Mouse (Mus musculus): Measurements from ENCODE around the gene Brsk2.

Gene Brsk2

DNA sequence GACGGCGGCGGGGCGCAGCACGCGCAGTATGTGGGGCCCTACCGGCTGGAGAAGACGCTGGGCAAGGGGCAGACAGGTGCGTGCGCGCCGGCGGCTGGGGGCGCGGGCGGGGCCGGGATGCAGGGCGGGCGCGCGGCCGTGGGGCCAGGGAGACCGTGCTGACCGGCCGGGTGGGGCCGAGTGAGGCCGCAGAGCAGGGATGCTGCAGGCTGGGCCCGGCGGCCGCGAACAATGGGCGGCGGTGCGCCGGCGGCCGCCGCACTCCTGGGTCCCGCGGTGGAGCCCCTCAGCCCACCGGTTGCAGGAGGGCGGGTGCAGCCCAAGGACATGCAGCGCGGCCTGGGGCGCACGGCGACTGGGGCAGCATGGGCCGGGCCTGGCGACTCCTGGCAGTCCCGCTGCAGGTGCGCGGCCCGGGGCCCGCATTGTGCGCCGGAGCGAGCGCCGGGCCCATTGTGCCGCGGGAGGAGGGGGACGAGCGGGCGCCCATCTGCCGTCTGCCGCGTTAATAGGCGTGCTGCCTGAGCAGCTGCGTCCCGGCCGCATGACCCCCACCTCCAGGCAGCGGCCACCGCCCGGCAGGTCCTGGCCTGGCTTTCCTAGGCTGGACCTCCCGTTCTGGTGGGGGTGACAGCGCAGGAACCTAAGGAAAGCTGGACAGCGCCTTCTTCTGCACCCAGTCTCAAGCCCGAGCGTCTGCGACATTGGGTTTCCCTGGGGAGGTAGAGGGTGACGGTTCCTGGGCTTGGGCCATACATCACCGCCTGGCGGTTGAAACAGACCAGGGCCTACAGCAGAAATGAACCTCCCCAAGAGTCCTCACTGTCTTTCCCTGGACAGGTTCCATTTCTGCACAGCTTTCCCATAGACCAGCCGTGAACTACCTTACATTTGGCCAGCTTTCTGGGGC lies 808 bp downstream of the Brsk2 start:
- Histone ChIP-seq H3K4me1 (replicated peaks; ENCODE audit: low read depth, low read length) (peaks cover 18% of the 10 kb centered on the region), H3K27me3 (ENCODE audit: insufficient read depth, low read length) (peaks cover 76% of the 10 kb centered on the region), H3K4me3 (replicated peaks; ENCODE audit: low read length) (peak overlapping the region; percentile 84), H3K36me3 (ENCODE audit: insufficient read depth, low read length) (no peaks in the 10 kb centered on the region), H3K9me3 (ENCODE audit: low read length) (no peaks in the 10 kb centered on the region)
- TF ChIP-seq NANOG (IDR thresholded peaks at IDR 0.05; ENCODE audit: borderline replicate concordance, low read length) (no peak), CTCF (conservative IDR thresholded peaks at IDR 0.05; ENCODE audit: low read length) (0 out of 2 replicates have a peak, but pooled peaks have one; percentile 13)

GRCm38 (mm10) chr7:141951821-141952220 lies 2.3 kb downstream of the Brsk2 start:
- Histone ChIP-seq H3K36me3 (ENCODE audit: insufficient read depth, low read length) (no peaks in the 10 kb centered on the region), H3K4me3 (replicated peaks; ENCODE audit: low read length) (no peak overlapping the region), H3K27me3 (ENCODE audit: insufficient read depth, low read length) (peaks cover 79% of the 10 kb centered on the region), H3K9me3 (ENCODE audit: low read length) (no peaks in the 10 kb centered on the region), H3K4me1 (replicated peaks; ENCODE audit: low read depth, low read length) (peaks cover 14% of the 10 kb centered on the region)
- TF ChIP-seq CTCF (conservative IDR thresholded peaks at IDR 0.05; ENCODE audit: low read length) (no peak), NANOG (IDR thresholded peaks at IDR 0.05; ENCODE audit: borderline replicate concordance, low read length) (no peak), POU5F1 (IDR thresholded peaks at IDR 0.05; ENCODE audit: borderline replicate concordance, low read length) (no peak)

GRCm38 (mm10) chr7:141952920-141953319 lies 3.4 kb downstream of the Brsk2 start:
- H3K9me3 ChIP-seq (ENCODE audit: low read length): no peaks in the 10 kb centered on the region
- no peaks in the 10 kb centered on the region for H3K36me3 ChIP-seq (ENCODE audit: insufficient read depth, low read length)
- peaks cover 78% of the 10 kb centered on the region for H3K27me3 ChIP-seq (ENCODE audit: insufficient read depth, low read length)
- no peak overlapping the region for H3K4me3 ChIP-seq (replicated peaks; ENCODE audit: low read length)
- TF ChIP-seq POU5F1 (IDR thresholded peaks at IDR 0.05; ENCODE audit: borderline replicate concordance, low read length): no peak
- TF ChIP-seq CTCF (conservative IDR thresholded peaks at IDR 0.05; ENCODE audit: low read length): no peak
- no peak for TF ChIP-seq NANOG (IDR thresholded peaks at IDR 0.05; ENCODE audit: borderline replicate concordance, low read length)
- H3K4me1 ChIP-seq (replicated peaks; ENCODE audit: low read depth, low read length): peaks cover 14% of the 10 kb centered on the region

DNA sequence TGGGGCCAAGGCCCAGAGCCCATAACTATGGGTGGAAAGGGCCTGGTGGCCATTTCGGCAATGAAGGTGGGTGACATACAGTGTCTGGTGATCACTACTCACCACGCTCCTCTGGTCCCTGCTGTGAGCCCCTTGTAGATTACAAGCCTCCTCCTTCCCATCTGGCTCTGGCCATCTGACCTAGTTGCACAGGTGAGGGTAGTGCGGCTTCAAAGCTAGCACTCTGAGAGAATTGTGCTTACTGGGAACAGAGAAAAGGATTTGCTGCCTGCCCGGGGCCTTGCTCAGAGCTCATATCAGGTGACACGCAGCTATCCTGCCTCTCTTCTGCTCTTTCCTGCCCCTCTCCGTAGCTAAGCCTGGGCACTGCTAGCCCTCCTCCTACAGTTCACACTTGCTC lies 4.1 kb downstream of the Brsk2 start:
- H3K4me3 ChIP-seq (replicated peaks; ENCODE audit: low read length): no peak overlapping the region
- no peaks in the 10 kb centered on the region for H3K9me3 ChIP-seq (ENCODE audit: low read length)
- peaks cover 12% of the 10 kb centered on the region for H3K4me1 ChIP-seq (replicated peaks; ENCODE audit: low read depth, low read length)
- TF ChIP-seq CTCF (conservative IDR thresholded peaks at IDR 0.05; ENCODE audit: low read length) (no peak), POU5F1 (IDR thresholded peaks at IDR 0.05; ENCODE audit: borderline replicate concordance, low read length) (no peak), NANOG (IDR thresholded peaks at IDR 0.05; ENCODE audit: borderline replicate concordance, low read length) (no peak)
- H3K27me3 ChIP-seq (ENCODE audit: insufficient read depth, low read length): peaks cover 71% of the 10 kb centered on the region
- no peaks in the 10 kb centered on the region for H3K36me3 ChIP-seq (ENCODE audit: insufficient read depth, low read length)

- peaks cover 4% of the 10 kb centered on the region for H3K4me1 ChIP-seq (replicated peaks; ENCODE audit: low read depth, low read length)
- H3K36me3 ChIP-seq (ENCODE audit: insufficient read depth, low read length): no peaks in the 10 kb centered on the region
- H3K9me3 ChIP-seq (ENCODE audit: low read length): no peaks in the 10 kb centered on the region
- H3K4me3 ChIP-seq (replicated peaks; ENCODE audit: low read length): no peak overlapping the region
- TF ChIP-seq POU5F1 (IDR thresholded peaks at IDR 0.05; ENCODE audit: borderline replicate concordance, low read length) (no peak), NANOG (IDR thresholded peaks at IDR 0.05; ENCODE audit: borderline replicate concordance, low read length) (no peak), CTCF (conservative IDR thresholded peaks at IDR 0.05; ENCODE audit: low read length) (no peak)
- H3K27me3 ChIP-seq (ENCODE audit: insufficient read depth, low read length): peaks cover 58% of the 10 kb centered on the region
These were observed 6.1 kb downstream of the Brsk2 start for GRCm38 (mm10) chr7:141955565-141956173.

DNA sequence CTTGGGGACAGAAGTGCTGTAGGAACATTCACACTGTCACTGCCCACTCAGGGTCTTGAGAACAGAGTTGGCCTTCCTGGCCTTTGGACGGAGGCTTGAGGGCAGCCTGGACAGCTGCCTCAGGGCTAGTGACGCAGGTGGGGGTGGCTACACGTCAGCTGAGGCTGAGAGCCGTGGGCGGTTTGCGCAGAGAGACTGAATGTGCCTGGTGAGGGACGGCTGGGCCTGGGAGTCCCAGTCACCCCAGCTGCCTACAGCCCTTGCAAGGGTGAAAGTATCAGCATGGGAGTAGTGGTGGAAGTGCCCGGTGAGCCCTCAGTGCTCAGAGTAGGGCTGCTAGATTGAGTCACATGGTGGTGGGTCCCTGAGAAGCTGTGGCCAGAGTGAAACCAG lies 6.6 kb downstream of the Brsk2 start:
- H3K27me3 ChIP-seq (ENCODE audit: insufficient read depth, low read length): peaks cover 53% of the 10 kb centered on the region
- no peaks in the 10 kb centered on the region for H3K9me3 ChIP-seq (ENCODE audit: low read length)
- no peaks in the 10 kb centered on the region for H3K36me3 ChIP-seq (ENCODE audit: insufficient read depth, low read length)
- no peaks in the 10 kb centered on the region for H3K4me1 ChIP-seq (replicated peaks; ENCODE audit: low read depth, low read length)
- no peak for TF ChIP-seq NANOG (IDR thresholded peaks at IDR 0.05; ENCODE audit: borderline replicate concordance, low read length)
- no peak for TF ChIP-seq POU5F1 (IDR thresholded peaks at IDR 0.05; ENCODE audit: borderline replicate concordance, low read length)
- no peak for TF ChIP-seq CTCF (conservative IDR thresholded peaks at IDR 0.05; ENCODE audit: low read length)
- H3K4me3 ChIP-seq (replicated peaks; ENCODE audit: low read length): no peak overlapping the region

DNA sequence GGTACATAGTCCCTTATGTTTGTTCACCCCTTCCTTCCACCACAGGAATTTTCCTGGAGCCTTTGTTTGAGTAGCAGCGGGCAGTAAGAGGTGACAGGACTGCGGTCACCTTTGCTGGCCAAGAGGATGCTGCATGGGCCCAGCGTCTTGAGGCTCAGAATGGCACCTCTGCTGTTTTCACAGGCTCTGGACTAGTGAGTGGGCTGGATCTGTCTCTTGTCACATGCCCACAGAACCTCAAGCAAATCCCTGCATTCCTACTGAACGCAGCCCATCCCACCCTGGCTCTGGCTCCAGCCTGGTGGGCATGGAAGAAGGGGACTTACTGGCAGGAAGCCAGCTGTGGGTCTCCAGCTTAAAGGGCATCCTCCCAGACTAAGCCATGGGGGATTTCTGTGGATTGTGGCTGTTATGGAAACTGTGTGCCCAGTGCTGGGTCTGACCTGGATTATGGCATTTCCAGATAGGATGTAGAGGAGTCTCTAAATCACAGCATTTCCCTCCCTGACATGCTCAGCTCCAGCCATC lies 8.0 kb downstream of the Brsk2 start:
- H3K4me1 ChIP-seq (replicated peaks; ENCODE audit: low read depth, low read length): no peaks in the 10 kb centered on the region
- no peaks in the 10 kb centered on the region for H3K36me3 ChIP-seq (ENCODE audit: insufficient read depth, low read length)
- H3K4me3 ChIP-seq (replicated peaks; ENCODE audit: low read length): no peak overlapping the region
- peaks cover 39% of the 10 kb centered on the region for H3K27me3 ChIP-seq (ENCODE audit: insufficient read depth, low read length)
- no peaks in the 10 kb centered on the region for H3K9me3 ChIP-seq (ENCODE audit: low read length)
- TF ChIP-seq NANOG (IDR thresholded peaks at IDR 0.05; ENCODE audit: borderline replicate concordance, low read length) (no peak), CTCF (conservative IDR thresholded peaks at IDR 0.05; ENCODE audit: low read length) (no peak), POU5F1 (IDR thresholded peaks at IDR 0.05; ENCODE audit: borderline replicate concordance, low read length) (no peak)

DNA sequence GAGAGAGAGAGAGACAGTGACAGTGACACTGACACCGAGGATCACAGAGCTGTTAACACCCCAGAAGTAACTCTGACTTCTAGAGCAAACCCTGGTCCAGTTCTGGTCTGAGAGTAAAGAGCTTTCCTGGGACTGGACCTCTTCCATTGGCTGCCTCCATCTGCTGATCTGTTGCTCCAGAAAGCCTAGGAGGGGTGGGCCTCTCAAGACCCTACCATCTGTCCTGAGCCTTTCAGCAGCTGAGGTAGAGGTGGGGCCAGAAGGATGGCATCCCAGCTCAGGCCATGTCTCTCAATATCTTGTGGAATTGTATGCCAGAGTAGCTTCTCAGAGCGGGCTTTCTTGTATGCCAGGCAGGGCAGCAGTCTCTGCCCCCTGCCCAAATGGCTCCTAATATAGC lies 8.7 kb downstream of the Brsk2 start:
- Histone ChIP-seq H3K9me3 (ENCODE audit: low read length) (no peaks in the 10 kb centered on the region), H3K4me1 (replicated peaks; ENCODE audit: low read depth, low read length) (no peaks in the 10 kb centered on the region), H3K4me3 (replicated peaks; ENCODE audit: low read length) (no peak overlapping the region), H3K27me3 (ENCODE audit: insufficient read depth, low read length) (peaks cover 32% of the 10 kb centered on the region), H3K36me3 (ENCODE audit: insufficient read depth, low read length) (no peaks in the 10 kb centered on the region)
- no peak for TF ChIP-seq CTCF (conservative IDR thresholded peaks at IDR 0.05; ENCODE audit: low read length)
- TF ChIP-seq POU5F1 (IDR thresholded peaks at IDR 0.05; ENCODE audit: borderline replicate concordance, low read length): no peak
- no peak for TF ChIP-seq NANOG (IDR thresholded peaks at IDR 0.05; ENCODE audit: borderline replicate concordance, low read length)

All from E14TG2a.4 (cell line).